Mouse (Mus musculus) regulatory T cell (primary cell): ENCODE data around the gene Xrcc4.

Experiments used
- in situ Hi-C: fragments of 300-600 bp; cut with MboI, MseI; formaldehyde crosslinking; loops from one replicate; pipeline ENCODE4 v1.15.1; 2025; ENCODE audit warnings: high pct_unique_total_duplicates

Gene Xrcc4

GRCm38 (mm10) chr13:89740243-89741115, 348.9 kb downstream of the Xrcc4 start:
- in situ Hi-C loops = loop anchor here (25.0 kb wide), 1 partner anchor 1972 kb away; no protein-coding TSS in a partner anchor

GRCm38 (mm10) chr13:89739696-89740242, 349.6 kb downstream of the Xrcc4 start:
- in situ Hi-C loops = loop anchor here (25.0 kb wide), 1 partner anchor 1973 kb away; no protein-coding TSS in a partner anchor

GRCm38 (mm10) chr13:89738776-89739695, 350.4 kb downstream of the Xrcc4 start:
- in situ Hi-C loops = loop anchor here (25.0 kb wide), 1 partner anchor 1973 kb away; no protein-coding TSS in a partner anchor

DNA sequence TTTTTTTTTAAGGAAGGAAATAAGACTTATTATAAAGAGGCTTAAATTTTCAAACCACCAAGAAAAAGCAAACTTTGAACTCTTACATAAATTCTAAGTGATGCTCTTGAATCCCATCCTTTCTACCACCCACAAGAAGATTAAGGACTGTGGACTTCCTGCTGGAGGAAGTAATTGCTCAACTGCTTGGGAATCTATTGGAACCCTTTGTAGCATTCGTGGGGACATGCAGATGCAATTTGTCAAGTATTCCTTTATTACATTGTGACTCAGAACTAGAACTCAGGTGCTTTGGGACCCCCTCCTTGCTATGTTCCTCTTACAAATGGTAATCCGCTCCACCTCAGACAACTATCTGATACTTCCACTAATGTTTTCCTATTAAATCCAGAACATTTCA, 351.1 kb downstream of the Xrcc4 start:
- in situ Hi-C loops = loop anchor here (25.0 kb wide), 1 partner anchor 1974 kb away; no protein-coding TSS in a partner anchor

- in situ Hi-C loops = loop anchor here (25.0 kb wide), 1 partner anchor 1977 kb away; no protein-coding TSS in a partner anchor
Measured at GRCm38 (mm10) chr13:89735111-89735510, 354.3 kb downstream of the Xrcc4 start.

DNA sequence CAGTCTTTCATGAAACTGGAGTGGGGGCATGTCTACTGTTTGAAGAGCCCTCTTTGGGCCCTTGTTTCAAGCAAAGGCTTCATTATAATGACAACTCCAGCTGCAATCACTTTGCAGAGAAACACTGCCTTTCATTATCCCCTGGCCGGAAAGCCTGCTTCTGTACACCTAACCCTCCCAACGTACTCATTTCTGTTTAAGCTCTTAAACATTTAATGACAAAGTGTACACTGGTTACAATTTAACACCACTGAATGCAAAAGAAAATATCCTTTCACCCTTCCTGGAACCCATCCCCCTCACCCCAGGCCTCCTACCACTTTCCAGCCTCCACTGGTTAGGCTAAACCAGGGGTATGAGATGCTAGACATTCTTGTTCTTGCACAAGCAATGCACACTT, 362.9 kb downstream of the Xrcc4 start:
- in situ Hi-C loops = loop anchor here (10.0 to 25.0 kb wide), 2 partner anchors 1058 to 1986 kb away; no protein-coding TSS in a partner anchor
